ENCODE assay signal across 14 mouse cellular contexts in the genomic region with DNA sequence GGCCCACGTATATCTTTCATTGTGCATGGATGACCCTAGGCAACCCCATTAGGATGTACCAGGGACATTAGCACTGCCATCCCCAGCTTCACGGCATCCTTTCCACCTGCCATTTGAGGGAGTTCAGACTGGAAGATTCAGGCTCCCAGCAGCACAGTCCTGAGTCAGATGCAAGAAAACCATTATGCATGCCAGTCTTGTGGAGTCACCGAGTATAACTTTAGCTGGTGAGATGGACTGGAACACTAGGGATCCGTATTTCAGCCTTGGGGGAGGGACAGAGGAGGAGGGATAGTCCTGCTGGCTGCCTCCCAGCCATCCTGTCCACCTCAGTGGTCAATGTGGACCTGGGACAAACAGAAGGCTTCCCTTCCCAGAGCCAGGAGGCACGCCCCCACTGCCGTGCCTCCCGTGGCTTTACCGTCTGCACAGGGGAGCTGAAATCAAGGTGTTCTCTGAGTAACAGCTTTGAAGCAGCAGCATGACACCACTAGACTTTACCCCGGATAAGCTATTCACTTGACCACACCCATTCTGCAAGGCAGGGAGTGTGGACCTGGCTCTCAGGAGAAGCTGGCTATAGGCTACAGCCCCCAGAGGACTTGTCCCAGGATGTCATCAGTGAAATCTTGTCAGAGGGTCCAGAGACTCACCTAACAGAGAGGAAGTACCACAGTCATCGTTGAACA.
A peak's percentile ranks its signal among the peaks of the same experiment; 100 is the strongest.
DNase-seq lines count a peak whose midpoint lies in the region; ATAC-seq lines count a peak whose summit lies in the region.
"Had no signal": no experiment of that assay in that cellular context is flagged by ENCODE, and none has a peak within 500 bp of the region (broad histone marks: within the 10 kb centered on the region; RNA-seq: fewer than 3 reads in every experiment).

No protein-coding gene starts in this region.

- 0 out of 2 replicates have a peak, but pooled peaks have one; percentile 40 for ATAC-seq in kidney, embryonic 15.5 days (replicated peaks; ENCODE audit: low FRiP score)

- 54% methylated on average over 10 of the region's 10 CpGs for WGBS in kidney, embryonic 15.5 days

- H3K27me3 ChIP-seq in kidney, embryonic 15.5 days: no peaks in the 10 kb centered on the region
- H3K27me3 ChIP-seq: limb, embryonic 12.5 days; liver, embryonic 15.5 days had no signal

- H3K9me3 ChIP-seq in kidney, embryonic 15.5 days (replicated peaks): no peaks in the 10 kb centered on the region
- H3K9me3 ChIP-seq: limb, embryonic 12.5 days; liver, embryonic 15.5 days had no signal

- no peak overlapping the region for H3K27ac ChIP-seq in kidney, embryonic 15.5 days
- H3K27ac ChIP-seq: limb, embryonic 12.5 days; liver, embryonic 15.5 days had no signal

- no peaks in the 10 kb centered on the region for H3K36me3 ChIP-seq in kidney, embryonic 15.5 days
- H3K36me3 ChIP-seq: limb, embryonic 12.5 days; liver, embryonic 15.5 days had no signal

- no peak overlapping the region for H3K4me3 ChIP-seq in kidney, embryonic 15.5 days (replicated peaks)
- H3K4me3 ChIP-seq: limb, embryonic 12.5 days; liver, embryonic 15.5 days; myocyte had no signal

- peak; percentile 2 for DNase-seq in NIH3T3 (ENCODE audit: low read depth)
- DNase-seq in brain, adult 2 months (ENCODE audit: low read depth, low spot score): peak; percentile 96
- peak; percentile 92 to 96 for DNase-seq in cerebellum, postnatal 14 days
- no peak for DNase-seq in heart, adult 9 months (ENCODE audit: low spot score in 2 of 2)
- DNase-seq in testis, postnatal 10 days (ENCODE audit: low spot score): no peak
- DNase-seq in lung, postnatal 14 days: no peak
- DNase-seq: heart, postnatal 10 days; right cerebral cortex, postnatal 4 days; thymus, postnatal 36 days had no signal

- H3K9ac ChIP-seq in kidney, embryonic 15.5 days: no peak overlapping the region
- H3K9ac ChIP-seq: limb, embryonic 12.5 days; liver, embryonic 15.5 days had no signal

- H3K4me2 ChIP-seq in kidney, embryonic 15.5 days: no peak overlapping the region
- H3K4me2 ChIP-seq: limb, embryonic 12.5 days; liver, embryonic 15.5 days; midbrain, embryonic 11.5 days had no signal

- no peaks in the 10 kb centered on the region for H3K4me1 ChIP-seq in kidney, embryonic 15.5 days
- H3K4me1 ChIP-seq: limb, embryonic 12.5 days; liver, embryonic 15.5 days had no signal

Comparison
In these comparisons a context has a peak if more than half of its experiments do, and no peak if none do; other contexts are left out.
1. DNase-seq: peak in NIH3T3 (single experiment), brain, adult 2 months (single experiment) and cerebellum, postnatal 14 days (2 of 2); none in heart, adult 9 months (0 of 2), testis, postnatal 10 days (single experiment) and lung, postnatal 14 days (single experiment).